Mouse (Mus musculus): ENCODE data around the gene Irf2bpl.
A peak's percentile ranks its signal among the peaks of the same experiment; 100 is the strongest.

The Irf2bpl gene

DNA sequence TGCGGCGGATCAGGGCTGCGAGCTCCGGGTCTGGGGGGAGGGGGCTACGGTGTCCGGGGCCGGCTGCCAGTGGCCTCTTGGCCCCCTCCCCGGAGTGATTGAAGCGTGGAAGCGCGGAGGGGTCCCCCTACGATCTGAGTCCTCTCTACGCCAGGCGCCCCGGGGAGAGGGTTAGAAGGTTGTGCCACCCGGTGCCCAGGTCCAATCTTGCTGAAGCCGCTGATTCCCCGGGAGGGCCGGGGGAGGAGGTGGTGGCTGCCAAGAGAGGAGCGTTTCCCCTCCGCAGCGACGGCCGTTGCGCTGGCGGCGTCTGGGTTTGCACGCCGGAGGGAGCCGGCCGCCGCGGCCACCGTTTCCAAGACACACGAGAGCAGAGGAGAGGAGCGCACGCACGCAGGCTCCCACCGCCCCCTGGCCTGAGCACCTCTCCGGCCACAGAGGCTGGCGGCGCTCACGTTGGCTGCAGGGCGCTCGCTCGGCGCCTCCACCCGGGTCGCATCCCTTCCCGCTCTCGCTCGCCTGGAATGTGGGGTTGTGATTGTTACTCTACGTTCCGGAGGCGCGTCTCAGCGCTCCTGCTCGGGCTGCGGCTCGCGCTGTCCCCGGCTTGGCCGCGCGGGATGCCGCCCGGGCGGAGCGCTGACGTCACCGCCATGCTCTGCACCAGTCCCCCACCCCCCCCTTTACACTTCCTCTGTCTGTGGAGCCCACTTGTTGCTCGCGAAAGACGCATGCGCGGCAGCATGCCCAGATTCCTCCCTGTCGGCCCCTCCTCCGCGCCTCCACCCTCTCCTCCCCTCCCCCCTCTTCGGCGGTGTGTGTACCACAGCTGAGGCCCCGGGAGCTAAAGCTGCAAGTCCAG lies at the start of gene Irf2bpl:
Gene Irf2bpl (minus strand): TSS at position 602 of the 862 bp plus-strand sequence.
- peak; percentile 97 for DNase-seq (ENCODE audit: low read depth, low spot score)

GRCm38 (mm10) chr12:86932575-86932952 lies 48.0 kb upstream of the Irf2bpl start:
- no peak for DNase-seq (ENCODE audit: low read depth, low spot score)

- DNase-seq (ENCODE audit: low read depth, low spot score) = no peak
Observed at GRCm38 (mm10) chr12:86931919-86932574, 47.4 kb upstream of the Irf2bpl start.

DNA sequence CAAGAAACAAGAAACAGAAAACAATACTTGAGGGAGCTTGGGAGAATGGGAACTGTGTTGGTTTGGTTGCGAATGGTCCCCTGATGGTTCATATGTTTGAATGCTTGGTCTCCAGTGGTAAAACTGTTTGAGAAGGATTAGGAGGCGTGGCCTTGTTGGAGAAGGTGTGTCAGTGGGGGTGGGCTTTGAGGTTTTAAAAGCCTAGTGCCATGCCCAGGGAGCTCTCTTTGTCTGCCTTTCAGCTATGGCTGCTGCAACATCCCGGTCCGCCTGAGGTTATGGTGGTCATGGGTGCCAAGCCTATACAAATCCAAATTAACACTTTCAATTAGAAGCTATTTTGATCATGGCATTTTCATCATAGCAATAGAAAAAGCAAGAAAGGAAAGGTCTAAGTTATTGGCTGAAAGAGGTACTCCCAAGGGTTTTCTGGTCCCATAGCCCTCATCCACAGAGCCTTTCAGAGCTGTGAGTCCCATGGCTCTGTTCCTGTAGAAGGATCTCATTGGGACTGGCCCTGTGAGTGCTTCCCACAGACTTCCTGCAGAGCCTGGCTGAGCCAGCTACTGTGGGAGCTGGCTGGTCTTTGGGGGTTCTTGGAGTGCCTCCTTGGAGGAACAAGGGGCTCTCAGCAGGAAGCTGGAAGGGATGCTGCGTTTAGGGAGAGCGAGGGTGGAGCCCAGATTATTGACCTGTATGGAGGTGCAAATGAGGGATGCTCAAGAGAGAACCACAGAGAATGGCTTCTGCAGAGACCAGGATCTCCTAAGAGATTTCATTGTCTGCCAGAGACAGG lies 46.5 kb upstream of the Irf2bpl start:
- no peak for DNase-seq (ENCODE audit: low read depth, low spot score)

- DNase-seq (ENCODE audit: low read depth, low spot score) = peak; percentile 78
Observed at GRCm38 (mm10) chr12:86923837-86924236, 39.2 kb upstream of the Irf2bpl start.

DNA sequence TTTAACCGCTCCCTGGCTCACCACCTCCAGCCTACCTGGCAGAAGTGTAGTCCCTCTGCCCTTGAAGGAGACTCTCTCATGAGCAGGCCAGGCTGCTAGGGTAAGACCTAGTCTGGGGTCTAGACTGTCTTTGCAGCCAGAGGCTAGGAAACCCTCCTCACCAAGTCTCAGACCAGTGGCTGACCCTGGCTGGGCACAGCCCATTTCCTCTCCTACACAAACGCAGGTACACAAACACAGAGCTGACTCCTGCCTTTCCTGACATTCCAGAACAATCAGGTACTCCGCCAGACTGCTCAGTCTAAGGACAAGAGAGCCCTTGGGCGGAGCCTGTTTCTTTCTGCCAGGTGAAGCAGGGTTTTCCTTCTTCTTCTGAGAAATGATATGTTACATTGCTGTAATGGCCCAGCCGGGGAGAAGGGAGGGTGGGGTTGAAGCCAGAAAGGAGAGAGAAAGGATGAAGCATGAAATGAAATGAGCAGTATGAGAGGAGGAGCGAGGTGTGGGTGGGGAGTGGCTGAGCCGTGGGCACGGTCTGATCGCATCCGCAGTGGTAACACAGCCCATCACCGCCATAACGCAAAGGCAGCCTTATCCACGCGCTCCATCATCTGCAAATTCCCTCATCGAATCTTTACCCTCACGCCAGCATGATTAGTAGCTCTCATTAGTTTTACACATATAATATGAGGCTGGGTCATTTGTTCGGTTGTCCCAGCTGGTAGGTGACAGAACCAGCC lies 34.6 kb upstream of the Irf2bpl start:
- no peak for DNase-seq (ENCODE audit: low read depth, low spot score)

DNA sequence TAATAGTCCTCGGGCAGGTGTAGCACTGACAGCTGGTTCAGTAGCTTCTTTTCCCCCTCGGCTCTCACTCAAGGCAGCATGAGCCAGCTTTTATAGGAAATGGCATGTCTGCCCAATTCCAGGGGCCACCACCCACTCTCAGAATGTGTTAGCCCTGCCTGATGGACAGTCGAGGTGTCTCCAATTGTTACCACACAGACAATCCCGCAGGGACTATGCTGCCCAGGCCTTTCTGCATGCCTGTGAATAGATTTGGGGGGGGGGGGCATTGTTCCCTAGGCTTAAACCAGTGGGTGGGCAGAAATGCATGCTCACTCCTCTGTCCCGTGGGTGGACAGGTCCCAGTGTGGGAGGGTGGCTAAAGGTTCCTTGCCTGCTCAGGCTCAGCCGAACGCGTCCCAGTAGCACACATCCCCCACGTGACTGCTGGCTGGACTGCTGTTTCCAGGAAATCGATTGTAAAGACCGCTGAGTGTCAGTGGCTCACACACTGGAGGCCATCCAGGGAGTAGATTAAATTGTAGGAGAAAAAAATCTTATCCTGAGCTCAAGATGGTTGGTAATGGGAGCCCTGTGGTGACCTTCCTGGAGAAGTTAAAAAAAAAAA lies 33.9 kb upstream of the Irf2bpl start:
- no peak for DNase-seq (ENCODE audit: low read depth, low spot score)

GRCm38 (mm10) chr12:86916796-86917573 lies 32.4 kb upstream of the Irf2bpl start:
- no peak for DNase-seq (ENCODE audit: low read depth, low spot score)

GRCm38 (mm10) chr12:86915617-86916016 lies 31.0 kb upstream of the Irf2bpl start:
- no peak for DNase-seq (ENCODE audit: low read depth, low spot score)

DNA sequence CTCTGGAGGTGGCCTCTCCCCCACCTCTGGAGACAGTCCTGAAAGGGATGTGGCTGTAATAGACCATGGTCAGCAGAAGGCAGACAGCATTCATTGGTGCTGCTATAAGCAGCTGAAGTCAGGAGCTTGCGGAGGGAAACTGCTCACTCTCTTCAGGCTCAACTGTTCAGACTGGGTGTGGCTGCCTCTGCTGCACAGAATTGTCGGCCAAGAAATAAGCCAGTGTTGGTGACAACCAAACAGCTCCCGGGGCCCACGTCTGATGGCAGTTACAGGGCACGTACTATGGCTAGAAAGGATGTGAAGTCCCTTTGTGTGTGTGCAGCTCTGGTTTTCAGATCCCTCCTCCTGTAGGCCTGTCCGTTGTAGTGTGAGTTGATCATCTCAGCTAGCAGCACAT lies 30.2 kb upstream of the Irf2bpl start:
- no peak for DNase-seq (ENCODE audit: low read depth, low spot score)

DNA sequence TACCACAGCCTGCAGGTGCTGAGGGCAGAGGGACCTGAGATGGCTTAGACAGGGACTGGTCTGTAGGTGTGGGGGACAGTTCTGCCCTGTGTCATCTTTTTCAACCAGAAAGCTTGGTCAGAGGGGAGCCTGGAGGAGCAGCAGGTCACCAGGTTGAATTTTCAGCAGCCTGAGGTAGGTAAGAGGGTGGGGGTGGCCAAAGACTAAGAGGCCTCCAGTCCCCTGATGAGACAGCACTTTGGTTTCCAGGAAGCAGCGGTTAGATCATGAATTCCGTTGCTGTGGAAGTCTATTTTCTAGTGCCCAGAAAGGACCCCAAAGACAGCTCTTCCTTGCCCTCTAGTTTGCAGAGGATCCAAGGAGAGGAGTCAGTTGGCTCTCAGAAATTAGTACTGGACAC lies 29.8 kb upstream of the Irf2bpl start:
- DNase-seq (ENCODE audit: low read depth, low spot score) = no peak

DNA sequence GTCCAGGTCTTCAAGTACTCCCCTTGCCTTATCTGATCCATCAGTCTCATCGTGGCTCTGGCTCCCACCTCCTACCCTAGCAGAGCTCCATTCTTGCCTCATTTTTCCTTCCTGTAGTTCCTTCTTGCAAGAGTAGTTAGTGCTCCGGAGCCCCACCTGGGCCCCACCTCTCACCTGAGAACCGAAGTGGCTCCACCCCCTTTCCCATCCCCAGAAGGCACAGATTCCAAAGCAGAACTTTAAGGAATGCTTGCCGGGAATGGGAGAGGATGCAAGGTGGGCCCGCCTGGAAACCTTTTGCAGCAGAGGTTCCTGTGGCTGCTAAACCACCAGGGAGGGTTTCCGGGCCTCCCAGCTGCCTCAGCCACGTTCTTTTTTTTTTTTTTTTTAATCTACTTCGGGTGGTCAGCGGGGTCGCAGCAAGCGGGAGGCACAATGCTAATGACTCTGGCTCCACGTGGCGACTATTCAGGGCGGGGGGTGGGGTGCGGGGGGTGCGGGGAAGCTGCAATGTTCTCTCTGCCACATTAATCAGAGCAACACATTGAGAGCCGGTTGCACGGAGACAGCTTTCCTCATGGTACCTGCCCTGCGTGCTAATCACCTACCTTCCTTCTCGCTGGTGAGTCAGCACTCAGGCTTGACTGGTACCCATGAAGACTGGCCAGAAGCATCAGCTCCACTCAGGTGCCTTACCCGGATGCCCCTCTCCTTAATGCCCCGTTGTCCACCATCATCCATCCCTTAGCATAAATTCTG lies 27.9 kb upstream of the Irf2bpl start:
- no peak for DNase-seq (ENCODE audit: low read depth, low spot score)

- no peak for DNase-seq (ENCODE audit: low read depth, low spot score)
Observed at GRCm38 (mm10) chr12:86911482-86911931, 26.9 kb upstream of the Irf2bpl start.

- DNase-seq (ENCODE audit: low read depth, low spot score) = peak; percentile 88
Observed at GRCm38 (mm10) chr12:86906395-86906794, 21.8 kb upstream of the Irf2bpl start.

DNA sequence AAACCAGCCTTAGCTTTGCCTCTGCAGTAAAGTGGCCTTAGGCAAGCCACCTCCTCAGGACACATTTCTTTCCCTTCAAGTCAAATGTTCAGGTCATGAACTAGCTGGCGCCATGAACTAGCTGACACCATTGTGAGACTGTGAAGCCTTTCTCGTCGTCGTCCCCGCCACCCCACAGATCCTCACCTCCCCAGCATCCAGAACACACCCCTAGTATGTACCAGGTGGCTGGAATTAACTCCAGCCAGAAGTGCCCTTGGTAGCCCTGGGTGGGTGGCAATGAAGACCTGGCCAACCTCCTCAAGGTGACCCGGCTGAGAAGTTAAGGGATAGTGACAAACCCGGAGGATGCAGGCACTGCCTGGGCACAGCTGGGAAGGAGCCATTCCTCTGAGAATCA lies 21.3 kb upstream of the Irf2bpl start:
- DNase-seq (ENCODE audit: low read depth, low spot score) = peak; percentile 11

GRCm38 (mm10) chr12:86905203-86905602 lies 20.6 kb upstream of the Irf2bpl start:
- peak; percentile 59 for DNase-seq (ENCODE audit: low read depth, low spot score)

DNA sequence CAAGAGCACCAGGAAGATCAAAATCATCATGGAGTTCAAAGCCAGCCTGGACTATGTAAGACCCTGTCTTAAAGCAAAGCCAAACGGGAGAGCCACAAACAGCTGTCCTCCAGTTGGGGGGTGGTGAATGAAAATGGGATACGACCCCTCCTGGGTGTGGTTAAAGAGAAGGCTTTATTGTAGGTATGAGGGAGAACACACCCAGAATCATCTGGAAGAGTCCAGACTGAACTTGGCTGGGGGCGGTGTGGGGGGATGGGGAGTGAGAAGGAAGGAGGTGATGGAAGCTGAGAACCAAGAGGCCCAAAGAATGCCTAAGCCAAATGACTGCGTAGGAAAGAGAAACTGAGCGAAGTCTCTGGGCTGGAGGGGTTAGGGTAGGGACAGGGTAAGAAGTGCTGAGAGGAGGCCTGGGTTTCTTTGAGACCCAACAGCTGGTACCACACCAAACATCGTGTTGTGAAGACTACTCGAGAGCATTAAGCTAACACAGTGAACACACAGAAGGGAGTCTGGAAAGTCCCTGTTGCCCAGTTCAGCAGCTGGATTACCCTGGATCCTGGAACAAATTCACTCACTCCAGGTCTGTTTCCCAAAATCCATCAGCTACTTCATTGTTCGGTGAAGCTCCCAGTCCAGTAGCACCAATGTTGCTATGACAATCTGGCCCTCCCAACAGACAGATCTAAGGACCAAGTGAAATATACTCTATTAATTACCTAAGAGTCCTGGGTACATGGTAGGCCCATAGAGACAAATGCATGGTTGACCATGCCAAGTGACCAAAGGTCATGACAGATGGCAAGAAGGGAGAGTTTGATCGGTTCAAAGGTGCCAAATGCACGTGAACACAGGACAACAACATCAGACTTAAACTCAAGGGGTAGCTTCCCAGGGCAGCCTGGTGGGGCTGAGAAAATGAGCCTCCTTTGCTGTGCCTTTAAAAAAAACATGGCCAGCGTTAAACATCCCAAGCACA lies 19.5 kb upstream of the Irf2bpl start:
- no peak for DNase-seq (ENCODE audit: low read depth, low spot score)

GRCm38 (mm10) chr12:86899461-86900179 lies 15.0 kb upstream of the Irf2bpl start:
- no peak for DNase-seq (ENCODE audit: low read depth, low spot score)
